Mouse (Mus musculus) retina, embryonic 14.5 days (tissue): ENCODE measurements around the gene Sv2c.

ENCODE experiments used
- DNase-seq: peaks from one replicate; pipeline ENCODE4 v3.0.0-alpha.2; 2015; ENCODE audit warnings: low spot score

The Sv2c gene

DNA sequence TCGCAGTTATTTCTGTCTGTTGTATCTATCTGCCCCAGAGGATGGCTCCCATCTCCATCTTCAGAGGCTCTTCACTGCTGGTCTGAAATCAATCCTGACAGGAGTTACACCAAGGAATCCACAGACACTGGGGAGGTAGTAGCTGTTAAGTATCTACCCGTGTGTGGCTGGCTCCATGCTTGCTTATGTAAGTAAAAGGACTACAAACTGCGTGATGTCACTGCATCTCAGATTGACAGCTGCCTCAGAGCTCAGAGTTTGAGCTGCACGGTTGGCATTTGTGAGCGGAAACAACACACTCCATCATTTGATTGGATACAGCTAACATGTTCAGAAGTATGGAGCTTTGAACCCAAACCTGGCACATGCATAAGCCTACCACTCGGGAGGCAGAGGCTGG is 187.8 kb downstream of the Sv2c start:
- no peak for DNase-seq

DNA sequence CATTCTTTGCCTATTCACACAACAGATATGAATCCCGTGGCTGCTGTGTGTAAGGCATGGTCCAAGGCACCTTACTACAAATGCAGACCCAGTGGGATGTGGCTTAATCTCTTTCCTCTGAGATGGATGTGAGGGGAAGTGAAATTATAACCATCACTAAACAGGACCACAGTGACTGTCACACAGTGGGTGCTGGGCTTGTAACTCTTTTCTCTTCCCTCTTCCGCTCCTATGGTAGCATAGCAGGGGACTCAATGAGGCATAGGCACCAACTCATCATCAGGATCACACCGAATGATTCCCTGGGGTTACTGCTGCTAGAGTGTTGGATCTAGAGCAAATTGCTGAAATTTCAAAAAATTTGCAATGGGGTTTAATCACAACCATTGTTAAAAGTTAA is 188.5 kb downstream of the Sv2c start:
- no peak for DNase-seq

DNA sequence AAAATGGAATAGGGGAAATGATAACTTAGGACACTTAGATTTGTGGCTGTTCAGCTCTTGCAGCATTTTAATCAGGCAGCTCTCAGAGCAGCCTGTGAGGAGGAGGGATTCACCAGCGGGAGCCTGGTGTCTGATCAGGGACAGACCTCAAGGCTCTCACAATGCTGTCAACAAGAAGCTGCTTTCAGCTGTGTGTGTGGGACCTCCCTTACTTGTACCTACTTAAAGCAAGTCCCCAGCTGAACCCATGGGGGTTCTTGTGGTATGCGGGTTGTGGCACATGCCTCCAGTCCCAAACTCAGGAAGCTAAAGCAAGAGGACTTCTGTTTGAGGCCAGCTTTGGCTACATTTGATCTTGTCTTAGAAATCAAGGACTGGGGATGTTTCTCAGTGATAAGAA is 189.8 kb downstream of the Sv2c start:
- no peak for DNase-seq

DNA sequence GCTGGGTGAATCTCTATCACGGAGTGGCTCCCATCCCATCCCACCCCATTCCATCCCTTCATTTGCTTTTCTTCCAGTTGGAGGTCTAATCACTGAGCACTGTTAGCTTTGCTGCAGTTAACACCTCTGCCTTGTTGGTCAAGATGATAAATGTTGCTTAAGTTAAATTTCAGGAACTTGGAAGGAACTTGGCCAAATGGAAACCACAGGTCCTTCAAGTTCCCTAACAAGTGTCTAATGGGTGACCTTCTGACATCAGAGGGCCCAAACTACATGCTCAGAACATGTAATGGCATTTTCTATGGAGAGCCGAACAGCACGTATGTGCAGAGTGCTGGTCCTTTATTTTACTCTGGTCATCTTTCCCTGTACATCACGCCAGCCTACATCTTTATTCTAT is 190.5 kb downstream of the Sv2c start:
- DNase-seq, result no peak

DNA sequence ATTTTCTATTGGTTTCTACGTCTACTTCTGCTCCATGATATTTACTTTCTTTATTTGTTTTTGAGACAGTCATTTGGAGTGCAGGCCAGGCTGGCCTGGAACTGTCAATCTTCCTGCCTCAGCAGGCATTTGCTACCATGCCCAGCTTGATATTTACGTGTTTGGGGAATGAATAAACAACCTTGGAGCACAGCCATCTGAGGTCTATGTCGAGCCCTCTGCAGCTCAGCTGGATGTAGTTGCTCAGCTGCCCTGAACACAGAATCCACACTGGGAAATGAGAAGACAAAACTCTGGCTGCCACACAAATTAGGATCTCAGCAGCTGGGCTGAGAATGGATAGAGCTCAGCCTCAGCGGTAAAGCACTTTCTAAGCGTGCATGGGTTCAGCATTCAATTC is 191.6 kb downstream of the Sv2c start:
- no peak for DNase-seq

DNA sequence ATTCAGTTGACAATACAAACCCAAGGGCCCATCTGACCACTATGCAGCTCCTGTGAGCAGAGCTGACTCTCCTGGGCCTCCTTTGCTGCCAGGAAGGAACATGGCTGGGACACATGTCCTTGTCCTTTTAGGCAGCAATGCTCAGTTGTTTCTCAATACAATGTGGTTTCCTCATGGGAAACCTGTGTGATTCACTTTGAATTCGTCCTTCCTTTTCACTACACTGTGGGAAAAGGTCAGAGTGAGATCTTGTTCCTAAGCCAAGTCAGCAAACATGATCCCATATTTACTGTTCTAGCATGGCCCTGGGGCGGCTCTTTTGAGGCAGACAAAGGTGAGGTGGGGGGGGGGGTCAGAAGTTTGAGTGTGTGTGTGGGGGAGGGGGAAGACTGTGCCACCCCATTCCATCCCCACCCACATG is 208.2 kb downstream of the Sv2c start:
- no peak for DNase-seq

DNA sequence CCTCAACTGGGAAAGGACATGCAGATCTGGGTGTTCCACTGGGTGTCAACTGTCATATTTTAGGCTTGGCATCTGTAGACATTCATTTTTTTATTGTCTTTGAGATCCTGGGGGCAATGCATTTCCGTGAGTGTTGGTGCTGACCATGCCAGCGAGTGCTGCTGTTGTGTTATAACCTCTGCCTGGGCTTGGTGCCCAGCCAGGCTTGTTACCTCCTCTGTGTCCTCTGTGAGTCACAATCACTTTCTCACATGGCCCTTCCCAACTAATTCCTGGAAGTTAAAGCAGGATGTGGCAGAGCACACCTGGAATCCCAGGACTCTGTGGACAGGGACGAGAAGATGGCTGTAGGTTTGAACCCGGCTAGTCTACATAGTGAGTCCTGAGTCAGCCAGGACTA is 209.8 kb downstream of the Sv2c start:
- no peak for DNase-seq

DNA sequence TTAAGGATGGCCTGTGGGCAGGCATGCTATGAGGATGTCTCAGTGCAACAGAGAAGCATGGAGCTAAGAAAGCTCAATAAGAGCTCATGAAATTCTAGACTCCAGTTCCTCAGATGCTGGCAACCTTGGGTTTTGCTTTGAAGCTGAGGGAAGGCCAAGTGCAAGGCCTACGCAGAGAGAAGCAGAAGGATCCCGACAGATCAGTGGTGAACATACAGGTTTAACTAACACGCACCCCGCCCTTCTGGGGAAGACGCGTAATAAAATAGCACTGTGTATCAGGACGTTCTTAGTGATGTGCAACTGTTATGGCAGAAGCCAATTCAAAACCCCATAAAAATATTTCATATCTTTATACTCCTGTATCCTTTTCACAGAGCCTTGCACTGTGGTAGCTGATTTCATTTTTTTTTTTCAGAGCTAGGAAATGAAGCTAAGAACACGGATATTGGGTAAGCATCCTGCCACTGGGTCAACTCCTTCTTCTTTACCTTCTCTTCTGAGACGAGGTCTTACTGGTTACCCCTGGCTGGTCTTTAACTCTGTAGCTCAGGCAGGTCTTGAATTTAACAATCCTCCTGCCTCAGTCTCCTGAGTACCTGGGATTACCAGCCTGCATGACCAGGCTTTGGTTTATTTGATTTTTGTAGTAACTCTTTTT is 213.6 kb downstream of the Sv2c start:
- no peak for DNase-seq

DNA sequence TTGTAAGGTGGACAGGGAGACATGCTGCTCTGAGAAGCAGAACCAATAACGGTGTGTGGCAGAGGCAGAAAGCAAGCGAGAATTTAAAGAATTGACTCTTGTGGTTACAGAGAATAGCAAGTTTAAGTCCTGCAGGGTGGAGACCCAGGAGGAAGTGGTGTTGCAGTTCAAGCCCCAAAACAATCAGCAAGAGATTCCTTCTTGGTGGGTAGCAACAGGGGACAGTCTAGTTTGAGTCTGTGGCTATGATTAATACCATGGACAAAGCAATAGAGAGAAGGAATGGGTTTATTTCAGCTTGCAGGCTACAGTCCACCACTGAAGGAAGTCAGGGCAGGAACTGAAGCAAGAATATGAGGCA is 219.4 kb downstream of the Sv2c start:
- no peak for DNase-seq

DNA sequence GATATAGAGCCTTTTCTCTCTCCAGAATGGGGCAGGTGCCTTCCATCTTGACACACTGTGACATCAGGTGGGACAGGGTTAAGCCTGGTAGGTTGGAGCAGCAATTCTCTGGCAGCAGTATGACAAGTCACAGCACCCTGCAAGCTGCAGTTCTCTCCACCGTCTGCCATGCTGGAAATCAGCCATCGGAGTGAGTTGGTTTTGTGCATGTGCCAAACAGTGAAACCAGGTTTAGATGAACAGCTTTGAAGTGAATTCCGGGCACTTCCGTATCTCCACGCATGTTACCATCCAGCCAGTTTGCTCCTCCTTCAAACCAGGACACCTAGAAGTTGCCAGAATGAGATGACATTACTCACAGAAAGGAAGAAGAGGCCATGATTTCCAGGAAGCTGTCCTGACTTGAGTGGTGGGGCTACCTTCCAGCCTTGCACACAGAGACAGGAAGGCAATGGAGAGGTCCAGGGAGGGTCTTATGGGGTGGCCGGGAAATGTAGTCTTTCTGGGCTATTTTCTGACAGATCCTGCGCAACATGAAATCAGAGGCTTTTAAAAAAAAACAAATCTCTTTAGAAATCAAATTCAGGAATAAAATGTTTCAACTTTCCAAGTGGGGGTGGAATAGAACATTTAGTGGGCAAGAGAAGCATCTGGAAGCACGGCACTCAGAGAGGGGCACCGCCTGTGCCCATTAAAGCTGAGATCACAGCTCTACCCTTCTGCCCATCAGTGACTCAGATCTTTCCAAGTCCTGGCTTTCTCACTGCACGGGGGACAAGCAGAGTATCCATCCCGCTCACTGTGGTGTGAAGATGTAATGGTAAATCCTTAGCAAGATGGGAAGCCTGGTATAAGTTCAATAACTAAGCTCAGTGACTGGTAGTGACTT is 220.0 kb downstream of the Sv2c start:
- DNase-seq, result no peak

DNA sequence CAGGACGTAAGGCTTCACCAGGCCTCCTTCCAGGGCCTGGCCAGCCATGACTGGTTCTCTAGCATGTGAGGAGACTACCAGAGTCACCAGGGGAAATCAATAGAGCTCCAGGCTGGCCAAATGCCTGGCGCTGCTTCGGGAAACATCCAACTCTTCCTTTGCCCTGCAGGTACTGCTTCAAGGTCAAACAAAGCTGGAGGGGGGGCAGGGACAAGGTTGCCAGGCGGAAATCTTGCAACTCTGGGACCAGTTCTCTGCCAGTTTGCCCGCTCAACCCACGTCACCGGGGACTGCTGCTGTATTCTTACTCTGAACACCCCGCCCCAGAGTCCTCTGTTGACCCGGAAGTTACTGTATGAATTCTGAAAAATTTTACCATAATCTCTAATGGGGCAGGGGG is 222.1 kb downstream of the Sv2c start:
- no peak for DNase-seq

DNA sequence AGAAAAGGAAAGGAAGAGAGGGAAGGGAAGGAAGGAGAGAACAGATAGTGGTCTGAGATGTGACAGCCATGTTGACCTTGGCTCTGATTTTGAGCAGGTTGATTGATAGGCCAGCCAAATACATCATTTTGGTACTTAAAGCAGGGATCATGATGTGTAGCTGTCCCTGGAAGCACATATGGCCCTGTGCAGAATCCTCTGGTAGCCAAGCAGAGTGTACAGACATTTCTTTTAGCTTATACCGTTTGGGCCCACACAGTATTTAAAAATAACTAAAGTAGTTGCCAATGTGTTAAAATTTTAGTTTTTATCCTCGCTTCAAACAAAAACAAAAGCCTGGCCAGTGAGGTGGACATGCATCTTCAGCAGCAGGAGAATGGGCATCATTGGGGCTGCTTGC is 223.1 kb downstream of the Sv2c start:
- DNase-seq, result no peak
